Mouse (Mus musculus) thymus, adult 2 months (tissue): Measurements from ENCODE around the gene Casq2. TPM values are rescaled to one million over a fixed set of nuclear protein-coding genes. Genes with fewer than 3 reads are reported as not detected.

Source experiments
- DNase-seq: peaks from one replicate; pipeline ENCODE4 v3.0.0; 2021
- H3K27ac ChIP-seq: fragments of 200-500 bp; 2 replicates; pipeline ENCODE4 v1.5.1; 2012; ENCODE audit warnings: low read length, control low read depth; ENCODE audit not compliant: control insufficient read depth, insufficient read depth
- H3K27me3 ChIP-seq: fragments of 200-500 bp; 2 replicates; pipeline ENCODE4 v1.6.1; 2012; ENCODE audit warnings: mild to moderate bottlenecking, low read length, moderate library complexity, mixed read lengths; ENCODE audit not compliant: control insufficient read depth, insufficient read depth
- H3K36me3 ChIP-seq: fragments of 200-500 bp; 2 replicates; pipeline ENCODE4 v1.6.1; 2012; ENCODE audit warnings: mild to moderate bottlenecking, low read length, moderate library complexity; ENCODE audit not compliant: control insufficient read depth, insufficient read depth
- H3K4me1 ChIP-seq: fragments of 200-500 bp; replicated peaks from 2 replicates; pipeline ENCODE4 v1.6.1; 2012; ENCODE audit warnings: low read length; ENCODE audit not compliant: control insufficient read depth, insufficient read depth
- H3K4me3 ChIP-seq: fragments of 200-500 bp; 2 replicates; pipeline ENCODE4 v1.5.1; 2012; ENCODE audit warnings: mild to moderate bottlenecking, low read length, control low read depth, moderate library complexity; ENCODE audit not compliant: control insufficient read depth, insufficient read depth
- CTCF ChIP-seq: fragments of 200-500 bp; IDR thresholded peaks from 2 replicates; pipeline ENCODE4 v1.5.1; 2012; ENCODE audit warnings: mild to moderate bottlenecking, control low read depth, low read length, moderate library complexity, borderline replicate concordance; ENCODE audit not compliant: control insufficient read depth, poor library complexity, insufficient read depth; ENCODE audit errors: extremely low read depth
- POLR2A ChIP-seq: fragments of 200-500 bp; IDR thresholded peaks from 2 replicates; pipeline ENCODE4 v1.6.1; 2012; ENCODE audit warnings: mild to moderate bottlenecking, low read length, control low read depth, moderate library complexity; ENCODE audit not compliant: control insufficient read depth, poor library complexity, insufficient read depth; ENCODE audit errors: extremely low read depth
- WGBS: fragments of 180-500 bp; shearing (Covaris S2); methylation state at CpG from one replicate; pipeline ENCODE4 v1.1.7; 2018; 5-methylcytosine and 5-hydroxymethylcytosine counted together
- polyA plus RNA-seq: library from polyadenylated mRNA; depleted of rRNA; stranded (reverse); fragments of >200 nt; gene quantifications from 2 replicates; pipeline ENCODE4 v1.2.3, GENCODE M21; 2012

Casq2 gene
- polyA plus RNA-seq, 1 experiment, result 10.1 TPM

- H3K4me3 ChIP-seq, result no peak overlapping the region
- WGBS, result 83% methylated on average over 7 of the region's 7 CpGs
- no peak for DNase-seq
- no peaks in the 10 kb centered on the region for H3K27me3 ChIP-seq
- H3K4me1 ChIP-seq, result no peaks in the 10 kb centered on the region
- no peaks in the 10 kb centered on the region for H3K36me3 ChIP-seq
- H3K27ac ChIP-seq, result no peak overlapping the region
- TF ChIP-seq CTCF (no peak), POLR2A (no peak)
Observed at GRCm38 (mm10) chr3:102149941-102150340, 63.7 kb downstream of the Casq2 start.

- H3K36me3 ChIP-seq, result no peaks in the 10 kb centered on the region
- 89% methylated on average over 4 of the region's 4 CpGs for whole genome bisulfite sequencing
- no peak overlapping the region for H3K4me3 ChIP-seq
- no peak overlapping the region for H3K27ac ChIP-seq
- no peaks in the 10 kb centered on the region for H3K27me3 ChIP-seq
- H3K4me1 ChIP-seq, result no peaks in the 10 kb centered on the region
- no peak for TF ChIP-seq CTCF
- no peak for DNase-seq
Observed at GRCm38 (mm10) chr3:102151850-102152249, 65.6 kb downstream of the Casq2 start.

- H3K27ac ChIP-seq, result no peak overlapping the region
- TF ChIP-seq CTCF (no peak), POLR2A (no peak)
- no peak for DNase-seq
- H3K4me1 ChIP-seq, result no peaks in the 10 kb centered on the region
- H3K4me3 ChIP-seq, result no peak overlapping the region
- no peaks in the 10 kb centered on the region for H3K27me3 ChIP-seq
- 81% methylated on average over 4 of the region's 4 CpGs for WGBS
- H3K36me3 ChIP-seq, result no peaks in the 10 kb centered on the region
Observed at GRCm38 (mm10) chr3:102152471-102152870, 66.3 kb downstream of the Casq2 start.

GRCm38 (mm10) chr3:102152872-102153271, 66.7 kb downstream of the Casq2 start:
- H3K27me3 ChIP-seq, result no peaks in the 10 kb centered on the region
- H3K4me3 ChIP-seq, result no peak overlapping the region
- DNase-seq, result no peak
- WGBS, result 65% methylated on average over 4 of the region's 4 CpGs
- no peaks in the 10 kb centered on the region for H3K36me3 ChIP-seq
- no peak for TF ChIP-seq POLR2A
- no peak overlapping the region for H3K27ac ChIP-seq
- H3K4me1 ChIP-seq, result no peaks in the 10 kb centered on the region

- no peak for TF ChIP-seq CTCF
- TF ChIP-seq POLR2A, result no peak
- DNase-seq, result no peak
- WGBS, result 94% methylated on average over 7 of the region's 7 CpGs
- H3K27me3 ChIP-seq, result no peaks in the 10 kb centered on the region
- H3K27ac ChIP-seq, result no peak overlapping the region
- H3K4me1 ChIP-seq, result no peaks in the 10 kb centered on the region
- H3K36me3 ChIP-seq, result no peaks in the 10 kb centered on the region
- H3K4me3 ChIP-seq, result no peak overlapping the region
Observed at GRCm38 (mm10) chr3:102154107-102154506, 67.9 kb downstream of the Casq2 start.

- Histone ChIP-seq H3K36me3 (no peaks in the 10 kb centered on the region), H3K27ac (no peak overlapping the region), H3K27me3 (no peaks in the 10 kb centered on the region), H3K4me3 (no peak overlapping the region), H3K4me1 (no peaks in the 10 kb centered on the region)
- no peak for DNase-seq
- no peak for TF ChIP-seq CTCF
- 91% methylated on average over 7 of the region's 7 CpGs for WGBS
Observed at GRCm38 (mm10) chr3:102156737-102157136, 70.5 kb downstream of the Casq2 start.

GRCm38 (mm10) chr3:102157652-102158051, 71.4 kb downstream of the Casq2 start:
- Histone ChIP-seq H3K27me3 (no peaks in the 10 kb centered on the region), H3K36me3 (no peaks in the 10 kb centered on the region), H3K27ac (no peak overlapping the region), H3K4me3 (no peak overlapping the region), H3K4me1 (no peaks in the 10 kb centered on the region)
- TF ChIP-seq CTCF (no peak), POLR2A (no peak)
- DNase-seq, result no peak
- WGBS, result 97% methylated on average over 6 of the region's 6 CpGs
